Mouse (Mus musculus): Measurements from ENCODE around the gene Zfp948. TPM values are rescaled to one million over a fixed set of nuclear protein-coding genes. Genes with fewer than 3 reads are reported as not detected.
"Not testable (repeated sequence)": the region's sequence is repeated elsewhere in the genome, so short reads cannot be mapped to it uniquely, and the experiment has no call there.

The Zfp948 gene
- total and polyA plus RNA-seq, 3 experiments, result 0.72 to 1.6 (median 0.74) TPM

DNA sequence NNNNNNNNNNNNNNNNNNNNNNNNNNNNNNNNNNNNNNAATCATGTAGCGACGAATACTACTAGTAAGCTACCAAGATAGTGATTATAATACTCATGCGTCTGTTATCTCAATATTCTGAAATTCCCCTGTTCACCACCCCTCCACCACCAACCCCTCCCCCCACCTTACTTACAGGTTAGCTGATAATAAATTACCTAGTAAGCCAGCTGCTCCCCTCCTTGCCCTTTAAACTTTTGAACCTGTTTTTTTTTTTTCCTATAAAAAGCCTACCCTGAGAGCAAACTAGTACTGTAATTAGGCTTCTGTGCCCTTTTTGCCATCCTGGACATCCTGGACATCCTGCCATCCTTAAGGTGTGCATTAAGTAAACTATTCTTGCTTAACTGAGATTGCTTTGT is 56.8 kb downstream of the Zfp948 start:
- Histone ChIP-seq H3K27ac (ENCODE audit: insufficient read depth, low read depth) (no peak overlapping the region), H3K27me3 (replicated peaks) (no peaks in the 10 kb centered on the region), H3K9ac (ENCODE audit: insufficient read depth, low read depth) (no peak overlapping the region), H3K4me1 (ENCODE audit: control insufficient read depth in 1 of 2, insufficient read depth in 2 of 2) (no peaks in the 10 kb centered on the region), H3K9me3 (replicated peaks; ENCODE audit: low read length) (no peaks in the 10 kb centered on the region), H3K79me2 (replicated peaks; ENCODE audit: control insufficient read depth, extremely low read depth, insufficient read depth, poor library complexity, severe bottlenecking) (no peaks in the 10 kb centered on the region), H3K4me3 (replicated peaks in 1 of 3; ENCODE audit: low read depth in 2 of 3, low read length in 2 of 3, poor library complexity in 1 of 3) (no peak overlapping the region), H3K4me2 (ENCODE audit: insufficient read depth, low read depth, poor library complexity, severe bottlenecking) (no peak overlapping the region), H3K36me3 (replicated peaks in 1 of 2; ENCODE audit: control insufficient read depth in 1 of 2, insufficient read depth in 1 of 2, low read length in 1 of 2) (no peaks in the 10 kb centered on the region)
- dilution Hi-C loops (cut with MboI; ENCODE audit: extremely low pct_ligation_motif_present, extremely low pct_unique_long_range_greater_than_20kb, low sequenced_read_pairs), result no loop called here
- DNase-seq (ENCODE audit: extremely low read depth), result no peak
- in situ Hi-C loops (cut with MboI; ENCODE audit: low pct_ligation_motif_present, low pct_unique_long_range_greater_than_20kb, low sequenced_read_pairs), result no loop called here
- TF ChIP-seq ZKSCAN1 (IDR thresholded peaks at IDR 0.05; ENCODE audit: borderline replicate concordance, low read depth, low read length) (no peak), PAX5 (IDR thresholded peaks at IDR 0.05; ENCODE audit: low read length) (no peak), SMC3 (IDR thresholded peaks at IDR 0.05; ENCODE audit: low read depth, low read length) (no peak), TBP (conservative IDR thresholded peaks at IDR 0.05; ENCODE audit: low read depth, low read length) (no peak), MEF2A (IDR thresholded peaks at IDR 0.05; ENCODE audit: borderline replicate concordance, low read depth, low read length) (no peak), SIN3A (IDR thresholded peaks at IDR 0.05; ENCODE audit: low read length) (no peak), MYC (IDR thresholded peaks at IDR 0.05; ENCODE audit: low read depth, low read length) (no peak), POLR2A (IDR thresholded peaks at IDR 0.05; ENCODE audit: low read depth, low read length) (no peak), POLR2AphosphoS2 (IDR thresholded peaks at IDR 0.05; ENCODE audit: low read depth, low read length) (no peak), ELF1 (IDR thresholded peaks at IDR 0.05; ENCODE audit: low read depth, low read length) (no peak), CHD2 (IDR thresholded peaks at IDR 0.05; ENCODE audit: low read length) (no peak)

GRCm38 (mm10) chr17:21635758-21636157 is 69.0 kb downstream of the Zfp948 start:
- in situ Hi-C loops (cut with MboI; ENCODE audit: low pct_ligation_motif_present, low pct_unique_long_range_greater_than_20kb, low sequenced_read_pairs); H3K36me3 ChIP-seq (replicated peaks in 1 of 2; ENCODE audit: control insufficient read depth in 1 of 2, insufficient read depth in 1 of 2, low read length in 1 of 2); H3K27ac ChIP-seq (ENCODE audit: insufficient read depth, low read depth); DNase-seq (ENCODE audit: extremely low read depth); H3K9me3 ChIP-seq (replicated peaks; ENCODE audit: low read length); H3K27me3 ChIP-seq (replicated peaks); H3K4me2 ChIP-seq (ENCODE audit: insufficient read depth, low read depth, poor library complexity, severe bottlenecking); H3K4me3 ChIP-seq (replicated peaks in 1 of 3; ENCODE audit: low read depth in 2 of 3, low read length in 2 of 3, poor library complexity in 1 of 3); H3K79me2 ChIP-seq (replicated peaks; ENCODE audit: control insufficient read depth, extremely low read depth, insufficient read depth, poor library complexity, severe bottlenecking); H3K4me1 ChIP-seq (ENCODE audit: control insufficient read depth in 1 of 2, insufficient read depth in 2 of 2); dilution Hi-C loops (cut with MboI; ENCODE audit: extremely low pct_ligation_motif_present, extremely low pct_unique_long_range_greater_than_20kb, low sequenced_read_pairs); H3K9ac ChIP-seq (ENCODE audit: insufficient read depth, low read depth): not testable (repeated sequence)

Other genes with a start within 250 kb of the Zfp948 start
- gene Zfp677, start 183.3 kb upstream of the Zfp948 start, total RNA-seq (2012; rRNA removed), result 1.8 and 1.9 TPM in 2 replicates
- gene Zfp677, start 183.3 kb upstream of the Zfp948 start, total RNA-seq (2014; rRNA removed), result 4.1 and 4.7 TPM in 2 replicates
- 1.2 and 1.4 TPM in 2 replicates for gene Zfp677, start 183.3 kb upstream of the Zfp948 start, polyA plus RNA-seq (2012; ENCODE audit: insufficient read length, low read depth)
- gene Zfp54, start 143.8 kb upstream of the Zfp948 start, total RNA-seq (2012; rRNA removed), result 7.9 and 8.4 TPM in 2 replicates
- 11.9 and 12.5 TPM in 2 replicates for gene Zfp54, start 143.8 kb upstream of the Zfp948 start, total RNA-seq (2014; rRNA removed)
- 3.6 and 3.8 TPM in 2 replicates for gene Zfp54, start 143.8 kb upstream of the Zfp948 start, polyA plus RNA-seq (2012; ENCODE audit: insufficient read length, low read depth)
- gene Zfp51, start 116.6 kb upstream of the Zfp948 start, total RNA-seq (2012; rRNA removed), result 6.1 and 6.8 TPM in 2 replicates
- 16.7 and 18.1 TPM in 2 replicates for gene Zfp51, start 116.6 kb upstream of the Zfp948 start, total RNA-seq (2014; rRNA removed)
- gene Zfp51, start 116.6 kb upstream of the Zfp948 start, polyA plus RNA-seq (2012; ENCODE audit: insufficient read length, low read depth), result 4.5 TPM in 2 replicates
- gene Zfp53, start 78.0 kb upstream of the Zfp948 start, total RNA-seq (2012; rRNA removed), result 4.7 and 5.4 TPM in 2 replicates
- gene Zfp53, start 78.0 kb upstream of the Zfp948 start, total RNA-seq (2014; rRNA removed), result 8.4 and 9.6 TPM in 2 replicates
- gene Zfp53, start 78.0 kb upstream of the Zfp948 start, polyA plus RNA-seq (2012; ENCODE audit: insufficient read length, low read depth), result 2.4 and 3.7 TPM in 2 replicates
- gene Zfp52, start 31.5 kb upstream of the Zfp948 start, total RNA-seq (2012; rRNA removed), result 8.6 and 9.6 TPM in 2 replicates
- 15.4 and 16.3 TPM in 2 replicates for gene Zfp52, start 31.5 kb upstream of the Zfp948 start, total RNA-seq (2014; rRNA removed)
- 5.9 and 6.4 TPM in 2 replicates for gene Zfp52, start 31.5 kb upstream of the Zfp948 start, polyA plus RNA-seq (2012; ENCODE audit: insufficient read length, low read depth)
- 0.93 and 1.1 TPM in 2 replicates for gene Zfp983, start 83.6 kb downstream of the Zfp948 start, total RNA-seq (2012; rRNA removed)
- gene Zfp983, start 83.6 kb downstream of the Zfp948 start, total RNA-seq (2014; rRNA removed), result 2.1 and 2.3 TPM in 2 replicates
- gene Zfp983, start 83.6 kb downstream of the Zfp948 start, polyA plus RNA-seq (2012; ENCODE audit: insufficient read length, low read depth), result 0.87 and 1.1 TPM in 2 replicates
- gene Gm10226, start 124.9 kb downstream of the Zfp948 start, total RNA-seq (2012; rRNA removed), result 1.2 and 3.1 TPM in 2 replicates
- 5.5 and 5.8 TPM in 2 replicates for gene Gm10226, start 124.9 kb downstream of the Zfp948 start, total RNA-seq (2014; rRNA removed)
- 4.8 TPM in 1 of 2 replicates, not detected in the other for gene Gm10226, start 124.9 kb downstream of the Zfp948 start, polyA plus RNA-seq (2012; ENCODE audit: insufficient read length, low read depth)
- gene Zfp760, start 140.7 kb downstream of the Zfp948 start, total RNA-seq (2012; rRNA removed), result 1.4 and 1.6 TPM in 2 replicates
- gene Zfp760, start 140.7 kb downstream of the Zfp948 start, total RNA-seq (2014; rRNA removed), result 3.5 and 3.8 TPM in 2 replicates
- 1.2 TPM in 2 replicates for gene Zfp760, start 140.7 kb downstream of the Zfp948 start, polyA plus RNA-seq (2012; ENCODE audit: insufficient read length, low read depth)
- gene Zfp229, start 163.8 kb downstream of the Zfp948 start, total RNA-seq (2012; rRNA removed), result 2.6 and 2.9 TPM in 2 replicates
- 5.1 and 5.5 TPM in 2 replicates for gene Zfp229, start 163.8 kb downstream of the Zfp948 start, total RNA-seq (2014; rRNA removed)
- gene Zfp229, start 163.8 kb downstream of the Zfp948 start, polyA plus RNA-seq (2012; ENCODE audit: insufficient read length, low read depth), result 1.9 and 4.4 TPM in 2 replicates